Mouse (Mus musculus) midbrain, embryonic 15.5 days (tissue): ENCODE measurements around the gene Lekr1. TPM values are rescaled to one million over a fixed set of nuclear protein-coding genes. Genes with fewer than 3 reads are reported as not detected.
A peak's percentile ranks its signal among the peaks of the same experiment; 100 is the strongest.

Source experiments
- ATAC-seq: fragments of 200-750 bp; cut with Nextera tagmentation; replicated peaks from 2 replicates; pipeline ENCODE4 v1.8.0; 2017; ENCODE audit warnings: moderate TSS enrichment
- H3K27ac ChIP-seq: fragments of 300-500 bp; sonication (generic); 2 replicates; pipeline ENCODE4 v1.5.1; 2015; ENCODE audit warnings: mild to moderate bottlenecking, inconsistent platforms
- H3K27me3 ChIP-seq: fragments of 300-500 bp; sonication (generic); replicated peaks from 2 replicates; pipeline ENCODE4 v1.6.1; 2015; ENCODE audit warnings: inconsistent platforms
- H3K36me3 ChIP-seq: fragments of 300-500 bp; sonication (generic); replicated peaks from 2 replicates; pipeline ENCODE4 v1.6.1; 2015; ENCODE audit warnings: inconsistent platforms
- H3K4me1 ChIP-seq: fragments of 300-500 bp; sonication (generic); 2 replicates; pipeline ENCODE4 v1.6.1; 2015; ENCODE audit warnings: inconsistent platforms
- H3K4me2 ChIP-seq: fragments of 300-500 bp; sonication (generic); 2 replicates; pipeline ENCODE4 v1.6.1; 2015; ENCODE audit warnings: inconsistent platforms, mild to moderate bottlenecking, moderate library complexity
- H3K4me3 ChIP-seq: fragments of 300-500 bp; sonication (generic); 2 replicates; pipeline ENCODE4 v1.5.1; 2015; ENCODE audit warnings: mild to moderate bottlenecking, inconsistent platforms
- H3K9ac ChIP-seq: fragments of 300-500 bp; sonication (generic); 2 replicates; pipeline ENCODE4 v1.6.1; 2015; ENCODE audit warnings: mild to moderate bottlenecking, inconsistent platforms
- H3K9me3 ChIP-seq: fragments of 300-500 bp; sonication (generic); 2 replicates; pipeline ENCODE4 v1.6.1; 2016; ENCODE audit warnings: inconsistent platforms
- WGBS: fragments of 180-500 bp; shearing (Covaris S2); methylation state at CpG from one replicate; pipeline ENCODE4 v1.1.7; 2015; ENCODE audit warnings: mixed read lengths; 5-methylcytosine and 5-hydroxymethylcytosine counted together
- polyA plus RNA-seq: library from polyadenylated mRNA; unstranded; fragments of >200 nt; fragmentation: Nextera tagmentation; extraction: Ambion mirVana; gene quantifications from 2 replicates; pipeline ENCODE4 v1.2.1, GENCODE M21; 2015

Gene Lekr1
- polyA plus RNA-seq, 1 experiment from 2014 or later: 5.7 TPM

DNA sequence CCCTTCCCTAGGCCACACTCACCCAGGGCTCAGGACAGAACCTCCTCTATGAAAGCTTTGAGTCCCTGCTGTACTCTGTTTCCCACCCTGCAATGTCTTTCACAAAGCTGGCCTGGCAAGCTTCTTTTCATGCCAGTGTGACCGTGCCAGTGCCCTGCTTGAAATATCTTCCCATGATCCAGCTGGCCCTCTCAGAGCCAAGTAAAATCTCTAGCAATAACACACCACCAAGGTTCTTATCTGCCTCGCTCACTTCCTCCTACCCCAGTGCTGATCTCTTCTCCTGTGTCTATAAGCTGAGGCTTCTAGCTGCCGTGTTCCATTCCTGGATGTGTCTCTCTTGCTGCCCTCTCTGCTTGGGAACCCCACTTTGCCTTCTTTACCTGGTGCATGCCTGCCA is 162.0 kb downstream of the Lekr1 start:
- Histone ChIP-seq H3K27me3 (no peaks in the 10 kb centered on the region), H3K36me3 (no peaks in the 10 kb centered on the region), H3K4me3 (no peak overlapping the region), H3K9me3 (no peaks in the 10 kb centered on the region), H3K9ac (no peak overlapping the region), H3K4me2 (no peak overlapping the region), H3K4me1 (peaks cover 16% of the 10 kb centered on the region), H3K27ac (no peak overlapping the region)
- WGBS: 74% methylated on average over 3 of the region's 3 CpGs
- no peak for ATAC-seq

DNA sequence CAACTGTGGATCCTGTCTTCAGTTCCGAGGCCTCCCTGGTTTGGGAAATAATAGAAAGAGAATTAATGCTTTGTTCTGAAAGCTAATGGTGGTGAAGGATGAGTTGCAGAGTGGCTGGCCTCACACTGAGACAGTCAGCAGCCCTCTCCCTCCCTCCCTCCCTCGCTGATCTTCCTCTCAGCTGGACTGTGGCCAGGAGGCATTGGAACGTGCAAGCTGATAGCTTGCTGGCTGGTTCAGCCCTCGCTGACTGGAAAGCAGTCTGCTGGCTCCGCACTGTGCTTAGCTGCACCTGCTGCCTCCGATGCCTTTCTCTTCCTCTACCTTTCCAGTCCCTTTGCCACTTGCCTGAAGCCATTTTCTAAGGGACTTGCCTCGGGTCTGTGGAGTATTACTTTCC is 163.2 kb downstream of the Lekr1 start:
- Histone ChIP-seq H3K27ac (no peak overlapping the region), H3K27me3 (no peaks in the 10 kb centered on the region), H3K4me2 (peak overlapping the region; percentile 21; the same call in 1 of the 2 replicates), H3K4me1 (peaks cover 16% of the 10 kb centered on the region), H3K4me3 (no peak overlapping the region), H3K9me3 (no peaks in the 10 kb centered on the region), H3K9ac (no peak overlapping the region), H3K36me3 (no peaks in the 10 kb centered on the region)
- WGBS: 9% methylated on average over 7 of the region's 7 CpGs
- ATAC-seq: peak; percentile 85

DNA sequence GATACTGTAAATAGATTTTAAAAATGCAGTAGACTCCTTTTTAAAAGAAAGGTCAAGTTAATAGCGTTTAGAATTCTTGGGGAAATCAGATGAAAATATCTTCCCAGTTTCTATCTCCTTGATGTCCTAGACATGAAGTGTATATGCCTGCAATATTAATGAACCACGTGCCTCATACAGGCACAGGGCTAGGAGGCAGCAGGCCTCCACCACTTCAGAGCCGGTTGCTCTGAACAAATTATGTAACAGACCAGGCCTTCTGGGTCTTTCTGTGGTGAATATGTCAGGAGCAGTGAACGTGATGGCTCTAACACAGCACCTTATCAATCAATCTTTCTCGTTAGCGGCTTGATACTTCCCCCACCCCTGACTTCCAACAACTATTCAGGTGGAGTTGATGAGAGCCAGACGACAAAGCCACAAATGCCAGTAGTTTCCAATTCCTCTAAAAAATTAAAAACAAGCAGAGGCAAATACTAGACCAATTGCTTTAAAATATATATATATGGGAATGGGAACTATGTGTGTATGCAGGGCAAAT is 164.0 kb downstream of the Lekr1 start:
- Histone ChIP-seq H3K9me3 (no peaks in the 10 kb centered on the region), H3K4me1 (peaks cover 16% of the 10 kb centered on the region), H3K4me2 (no peak overlapping the region), H3K27me3 (no peaks in the 10 kb centered on the region), H3K36me3 (no peaks in the 10 kb centered on the region), H3K27ac (no peak overlapping the region), H3K9ac (no peak overlapping the region), H3K4me3 (no peak overlapping the region)
- ATAC-seq: peak; percentile 57; the same call in 1 of the 2 replicates
- 55% methylated on average over 7 of the region's 7 CpGs for WGBS

DNA sequence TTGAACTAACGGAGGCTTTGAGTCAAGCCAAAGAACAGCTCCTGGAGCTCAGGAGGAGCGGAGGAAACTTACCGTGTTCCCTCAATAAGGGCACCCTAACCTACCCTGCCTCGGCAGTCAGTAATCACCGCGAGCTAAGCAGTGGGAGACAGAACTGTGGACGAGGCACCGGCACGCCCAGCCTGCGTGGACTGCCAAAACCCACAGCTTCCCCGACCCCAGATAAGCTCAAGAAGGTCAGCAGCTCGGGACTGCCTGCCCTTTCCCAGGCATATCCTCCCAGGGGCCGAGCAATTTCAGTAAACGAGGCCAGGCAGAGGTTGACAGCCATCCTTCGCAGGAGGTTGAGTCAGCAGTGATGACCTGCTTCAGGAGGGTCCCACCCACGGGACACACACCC is 164.8 kb downstream of the Lekr1 start:
- no peak for ATAC-seq
- H3K9me3 ChIP-seq: no peaks in the 10 kb centered on the region
- no peaks in the 10 kb centered on the region for H3K36me3 ChIP-seq
- H3K4me2 ChIP-seq: no peak overlapping the region
- no peak overlapping the region for H3K27ac ChIP-seq
- WGBS: 47% methylated on average over 16 of the region's 16 CpGs
- no peak overlapping the region for H3K4me3 ChIP-seq
- no peak overlapping the region for H3K9ac ChIP-seq
- H3K4me1 ChIP-seq: peaks cover 16% of the 10 kb centered on the region
- no peaks in the 10 kb centered on the region for H3K27me3 ChIP-seq

DNA sequence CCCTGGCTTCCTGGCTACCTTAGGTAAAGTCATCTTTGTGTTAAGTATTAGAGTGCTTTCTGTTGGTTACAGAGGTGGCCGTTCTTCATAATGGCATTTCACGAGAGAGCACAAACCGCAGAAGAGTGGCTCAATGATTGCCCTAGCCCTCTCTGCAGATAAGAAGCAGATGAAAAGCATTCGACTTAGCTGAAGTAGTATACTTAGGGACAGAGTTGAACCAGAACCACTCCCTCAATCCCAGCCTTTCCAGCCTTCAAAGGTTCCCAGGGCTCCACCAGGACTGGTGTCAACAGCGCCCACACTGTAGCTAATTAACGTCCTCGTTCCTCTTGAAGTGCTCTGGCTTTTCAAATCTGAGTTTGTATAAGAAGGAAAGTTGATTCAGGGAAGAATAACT is 166.4 kb downstream of the Lekr1 start:
- Histone ChIP-seq H3K4me1 (peaks cover 16% of the 10 kb centered on the region), H3K27ac (no peak overlapping the region), H3K4me2 (no peak overlapping the region), H3K36me3 (no peaks in the 10 kb centered on the region), H3K4me3 (no peak overlapping the region), H3K27me3 (no peaks in the 10 kb centered on the region), H3K9ac (no peak overlapping the region), H3K9me3 (no peaks in the 10 kb centered on the region)
- ATAC-seq: no peak
- 76% methylated on average over 7 of the region's 7 CpGs for WGBS

DNA sequence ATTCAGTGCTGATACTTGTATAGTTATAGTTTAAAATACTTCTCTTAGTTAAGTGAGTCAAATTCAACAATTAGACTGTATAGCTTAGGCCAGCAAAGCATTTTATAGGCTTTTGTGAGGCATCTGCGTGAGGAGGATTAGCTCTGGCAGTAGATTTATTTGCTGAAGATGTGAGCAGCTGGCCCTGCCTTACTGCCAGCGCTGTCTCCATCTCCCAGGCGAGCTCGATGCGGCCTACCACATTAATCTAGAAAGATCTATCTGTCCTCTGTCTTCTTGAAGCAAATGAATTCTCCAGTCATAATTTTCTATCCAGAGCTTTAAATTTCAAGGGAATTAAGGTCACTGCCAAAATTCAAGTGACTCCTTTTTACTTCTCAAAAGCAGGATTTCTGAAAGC is 170.4 kb downstream of the Lekr1 start:
- no peak for ATAC-seq
- no peaks in the 10 kb centered on the region for H3K9me3 ChIP-seq
- H3K4me1 ChIP-seq: no peaks in the 10 kb centered on the region
- no peaks in the 10 kb centered on the region for H3K36me3 ChIP-seq
- 64% methylated on average over 5 of the region's 5 CpGs for WGBS
- no peak overlapping the region for H3K9ac ChIP-seq
- no peak overlapping the region for H3K27ac ChIP-seq
- H3K27me3 ChIP-seq: no peaks in the 10 kb centered on the region
- no peak overlapping the region for H3K4me2 ChIP-seq
- no peak overlapping the region for H3K4me3 ChIP-seq

DNA sequence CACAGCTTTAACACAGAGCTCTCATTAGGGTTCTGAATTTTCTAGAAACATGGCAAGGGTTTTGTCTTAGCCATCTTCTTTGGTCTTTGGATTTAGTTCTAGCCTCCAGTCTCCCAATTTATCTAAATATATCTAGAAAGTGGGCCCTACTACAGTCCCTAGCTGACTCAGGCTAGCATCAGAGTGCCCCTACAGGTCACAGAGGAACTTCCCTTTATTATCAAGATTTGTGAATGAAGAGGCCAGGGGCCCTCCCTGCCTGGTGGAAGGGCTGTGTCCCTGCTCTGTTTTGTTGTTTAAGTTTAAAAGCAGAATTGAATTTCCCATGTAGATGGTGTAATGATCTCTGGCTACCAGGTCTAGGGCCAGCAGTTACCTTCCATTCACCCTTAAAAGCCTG is 173.6 kb downstream of the Lekr1 start:
- Histone ChIP-seq H3K9me3 (no peaks in the 10 kb centered on the region), H3K4me3 (no peak overlapping the region), H3K36me3 (no peaks in the 10 kb centered on the region), H3K4me1 (no peaks in the 10 kb centered on the region), H3K9ac (no peak overlapping the region), H3K27ac (no peak overlapping the region), H3K27me3 (no peaks in the 10 kb centered on the region), H3K4me2 (no peak overlapping the region)
- no peak for ATAC-seq

DNA sequence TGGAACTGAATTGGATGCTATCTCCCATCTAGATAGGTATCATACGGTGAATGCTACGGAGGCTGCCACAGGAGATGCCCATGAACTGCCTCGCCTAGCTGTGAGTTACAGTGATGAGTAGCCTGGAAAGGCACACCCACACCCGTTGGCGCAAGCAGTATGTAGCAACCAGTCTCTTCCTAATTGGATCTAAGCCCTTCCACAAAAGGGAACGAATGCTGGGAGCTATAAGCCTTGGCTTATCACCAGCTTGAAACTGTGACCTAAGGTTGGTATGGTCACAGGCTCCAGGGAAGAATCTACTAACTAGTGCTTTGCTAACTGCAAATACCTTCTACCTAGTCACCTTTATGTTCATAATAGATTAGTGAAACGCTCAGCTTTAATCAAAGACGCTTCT is 175.1 kb downstream of the Lekr1 start:
- Histone ChIP-seq H3K27ac (no peak overlapping the region), H3K9ac (no peak overlapping the region), H3K4me1 (no peaks in the 10 kb centered on the region), H3K9me3 (no peaks in the 10 kb centered on the region), H3K36me3 (no peaks in the 10 kb centered on the region), H3K4me2 (no peak overlapping the region), H3K27me3 (no peaks in the 10 kb centered on the region), H3K4me3 (no peak overlapping the region)
- no peak for ATAC-seq
- WGBS: 82% methylated on average over 8 of the region's 8 CpGs

DNA sequence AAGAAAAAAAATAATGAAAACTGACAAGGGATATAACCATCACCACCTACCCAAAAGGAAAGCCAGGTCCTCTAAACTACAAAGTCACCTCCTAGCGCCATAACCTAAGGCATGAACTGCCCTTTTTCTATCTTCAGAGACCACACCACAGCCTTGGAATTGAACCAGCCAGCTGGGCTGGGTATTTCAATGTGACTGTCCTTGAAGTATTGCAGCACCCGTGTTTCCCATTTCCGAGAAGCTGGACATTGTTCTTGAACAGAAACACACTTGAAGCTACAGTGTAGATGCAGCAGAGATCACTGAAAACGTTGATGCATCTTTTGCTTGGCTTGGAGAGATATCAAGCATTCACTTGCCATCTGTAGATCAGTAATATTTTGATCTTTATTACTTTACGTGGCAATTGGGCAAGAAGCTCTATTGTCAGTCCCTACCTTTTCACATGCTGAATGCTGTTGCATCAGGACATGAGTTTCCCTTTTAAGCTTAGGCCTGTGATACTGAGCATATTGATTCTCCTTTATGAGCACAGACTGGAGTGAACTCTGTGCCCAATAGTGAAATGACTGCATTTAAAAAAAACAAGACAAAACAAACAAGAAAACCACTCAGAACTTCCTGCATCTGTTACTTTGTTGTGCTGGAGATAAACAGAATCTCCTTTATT is 176.6 kb downstream of the Lekr1 start:
- H3K27ac ChIP-seq: no peak overlapping the region
- no peaks in the 10 kb centered on the region for H3K27me3 ChIP-seq
- no peaks in the 10 kb centered on the region for H3K4me1 ChIP-seq
- H3K9ac ChIP-seq: no peak overlapping the region
- WGBS: 84% methylated on average over 5 of the region's 5 CpGs
- no peak for ATAC-seq
- no peak overlapping the region for H3K4me3 ChIP-seq
- no peaks in the 10 kb centered on the region for H3K36me3 ChIP-seq
- no peaks in the 10 kb centered on the region for H3K9me3 ChIP-seq
- no peak overlapping the region for H3K4me2 ChIP-seq

DNA sequence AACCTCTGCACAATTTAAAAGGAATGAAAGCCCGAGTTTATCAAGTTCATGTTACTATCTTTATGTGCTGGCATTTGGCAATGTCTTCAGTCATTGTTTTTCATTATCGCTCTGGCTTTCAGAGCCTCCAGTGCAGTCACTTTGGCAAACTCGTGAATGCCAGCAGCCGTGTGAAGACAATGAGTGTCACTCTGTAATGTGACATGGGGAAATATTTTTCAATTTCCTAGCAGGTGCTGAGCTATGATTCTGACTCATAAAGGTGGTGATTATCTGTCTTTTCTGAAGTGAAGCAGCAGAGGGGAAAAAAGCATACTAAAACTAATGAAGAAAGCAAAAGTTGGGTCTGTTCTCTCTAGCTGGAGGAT is 177.1 kb downstream of the Lekr1 start:
- ATAC-seq: no peak
- no peak overlapping the region for H3K4me2 ChIP-seq
- H3K27me3 ChIP-seq: no peaks in the 10 kb centered on the region
- H3K9ac ChIP-seq: no peak overlapping the region
- no peaks in the 10 kb centered on the region for H3K4me1 ChIP-seq
- no peaks in the 10 kb centered on the region for H3K9me3 ChIP-seq
- no peak overlapping the region for H3K4me3 ChIP-seq
- H3K36me3 ChIP-seq: no peaks in the 10 kb centered on the region
- no peak overlapping the region for H3K27ac ChIP-seq
- WGBS: 58% methylated on average over 4 of the region's 4 CpGs

DNA sequence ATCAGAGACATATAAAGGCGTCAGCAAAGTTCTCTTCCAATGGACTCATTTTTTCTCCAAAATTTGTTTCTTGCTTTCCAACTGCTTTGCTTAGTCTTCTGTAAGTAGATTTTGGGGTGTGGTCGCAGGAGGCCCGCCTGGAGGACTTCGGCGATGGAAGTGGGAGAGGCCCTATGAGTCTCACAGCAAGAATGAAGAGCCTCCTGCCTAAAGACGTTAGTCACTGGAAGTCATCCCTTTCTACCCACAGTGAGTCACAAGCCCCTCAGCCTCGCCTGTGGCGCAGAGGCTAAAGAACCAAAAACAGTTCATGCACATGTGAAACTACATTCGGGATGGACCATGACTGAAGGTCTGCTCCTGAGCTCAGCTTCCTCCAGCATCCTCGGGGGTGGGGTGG is 178.3 kb downstream of the Lekr1 start:
- Histone ChIP-seq H3K4me2 (no peak overlapping the region), H3K4me3 (no peak overlapping the region), H3K36me3 (no peaks in the 10 kb centered on the region), H3K27ac (no peak overlapping the region), H3K4me1 (no peaks in the 10 kb centered on the region), H3K9ac (no peak overlapping the region), H3K27me3 (no peaks in the 10 kb centered on the region), H3K9me3 (no peaks in the 10 kb centered on the region)
- ATAC-seq: no peak
- WGBS: 91% methylated on average over 10 of the region's 10 CpGs

DNA sequence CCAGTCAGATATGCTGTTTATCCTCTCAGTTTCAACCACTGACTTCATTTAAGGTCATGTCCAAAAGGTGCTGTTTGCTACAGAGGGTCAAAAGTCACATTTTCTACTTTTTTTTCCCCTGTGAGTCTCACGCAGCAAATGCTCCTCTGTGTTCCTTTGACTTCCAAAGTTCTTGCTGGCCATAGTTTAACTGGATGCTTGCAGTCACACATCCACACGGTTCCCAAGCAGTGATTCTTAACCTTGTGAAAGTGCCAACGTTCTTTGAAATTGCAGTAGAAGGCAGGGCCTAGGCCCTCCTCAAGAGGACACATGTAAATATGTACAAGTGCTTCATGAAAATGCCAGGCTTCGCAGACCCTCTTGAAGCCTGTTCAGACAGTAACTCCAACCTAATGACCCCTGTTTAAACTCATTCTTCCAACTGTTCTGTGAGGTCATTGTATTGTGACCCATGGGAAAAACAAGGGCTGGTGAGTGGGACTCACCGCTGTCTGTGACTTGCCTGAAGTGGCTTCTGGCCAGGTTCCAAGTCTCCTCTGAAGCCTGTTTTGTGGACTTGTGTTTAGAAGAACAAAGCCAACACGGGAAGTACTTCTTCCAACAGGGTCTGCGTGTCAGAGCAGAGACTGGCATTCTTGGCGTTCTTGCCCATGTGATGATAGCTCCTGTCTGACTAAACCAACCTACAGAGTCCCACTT is 179.0 kb downstream of the Lekr1 start:
- no peak overlapping the region for H3K4me3 ChIP-seq
- H3K9me3 ChIP-seq: no peaks in the 10 kb centered on the region
- ATAC-seq: no peak
- H3K27me3 ChIP-seq: no peaks in the 10 kb centered on the region
- no peaks in the 10 kb centered on the region for H3K36me3 ChIP-seq
- H3K4me1 ChIP-seq: no peaks in the 10 kb centered on the region
- no peak overlapping the region for H3K9ac ChIP-seq
- H3K27ac ChIP-seq: no peak overlapping the region
- WGBS: 73% methylated on average over 8 of the region's 8 CpGs
- no peak overlapping the region for H3K4me2 ChIP-seq
